Mouse (Mus musculus) erythroblast, embryonic 14.5 days (primary cell): ENCODE results near the gene Ppara.

ENCODE experiments used
- GATA1 ChIP-seq: IDR thresholded peaks from 2 replicates; pipeline ENCODE4 v1.6.1; 2012; ENCODE audit warnings: low read length, inconsistent platforms, mixed read lengths
- TAL1 ChIP-seq: IDR thresholded peaks from 3 replicates; pipeline ENCODE4 v1.6.1; 2012; ENCODE audit warnings: low read length, inconsistent platforms, mixed read lengths

DNA sequence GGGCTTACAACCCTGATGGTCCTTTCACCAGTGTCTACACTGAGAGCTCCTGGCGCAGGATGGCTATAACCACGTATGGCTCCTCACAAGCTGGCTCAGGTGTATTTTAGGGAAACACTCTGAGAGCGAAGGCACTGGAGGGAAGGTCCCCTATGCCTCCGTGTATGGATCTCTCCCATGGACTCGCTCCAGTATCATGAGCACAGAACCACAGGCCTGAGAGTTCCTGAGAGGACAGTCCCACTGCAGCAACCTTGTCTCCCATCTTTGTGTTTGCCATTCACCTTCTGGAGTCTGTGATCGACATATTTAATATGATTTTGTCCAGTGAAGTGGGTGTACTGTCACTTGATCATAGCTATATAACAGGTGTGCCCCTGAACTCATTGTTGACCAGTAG lies 45.3 kb upstream of the Ppara start:
- TF ChIP-seq GATA1 (no peak), TAL1 (no peak)
